Mouse (Mus musculus): ENCODE measurements around the gene Ppfia1.

Ppfia1 gene

DNA sequence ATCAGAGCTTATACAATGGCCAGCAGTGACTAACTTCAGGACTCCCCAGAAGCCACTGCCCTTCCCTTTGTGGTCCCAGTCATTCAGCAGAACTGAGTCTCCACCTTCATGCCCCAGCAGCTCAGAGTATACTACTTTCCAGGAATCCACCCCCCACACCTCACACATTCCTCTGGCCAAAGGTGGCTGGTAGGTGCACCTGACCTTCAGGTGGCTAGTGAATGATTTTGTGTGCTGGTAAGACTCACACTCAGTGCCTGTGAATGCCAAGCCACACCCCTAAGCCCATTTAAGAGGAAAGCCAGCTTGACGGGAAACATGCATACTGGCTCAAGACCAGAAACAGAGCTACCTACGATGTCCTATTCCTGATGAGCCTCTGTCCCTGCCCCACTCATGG, 120.6 kb downstream of the Ppfia1 start:
- DNase-seq (ENCODE audit: low read depth, low spot score): no peak

DNA sequence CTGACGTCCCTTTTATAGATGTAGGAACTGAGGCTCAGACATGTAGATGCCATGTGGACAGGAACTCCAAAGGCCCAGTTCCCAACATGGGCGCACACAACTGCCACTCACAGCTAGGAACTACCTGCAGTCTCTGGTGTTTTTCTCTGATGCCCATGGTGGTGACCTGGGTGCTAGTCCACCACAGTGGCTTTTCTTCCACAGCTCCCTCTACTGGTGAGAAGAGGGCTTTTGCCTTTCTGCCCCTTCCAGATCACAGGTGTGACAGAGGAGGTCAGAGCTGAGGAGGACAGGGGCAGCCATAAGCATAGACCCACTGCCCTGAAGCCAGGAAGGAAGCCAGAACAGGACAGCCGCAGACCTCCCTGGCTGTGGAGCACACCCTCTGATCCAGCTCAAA, 126.1 kb downstream of the Ppfia1 start:
- DNase-seq (ENCODE audit: low read depth, low spot score): no peak

Measured in CD4-positive helper T cell, adult 2 months (primary cell).